Mouse (Mus musculus): Measurements from ENCODE around the gene Uhrf1bp1.

GRCm38 (mm10) chr17:27940352-27940751 lies 84.1 kb downstream of the Uhrf1bp1 start:
- TF ChIP-seq POLR2A (IDR thresholded peaks at IDR 0.05; ENCODE audit: control insufficient read depth in 1 of 2, insufficient read depth in 1 of 2, low read depth in 1 of 2, low read length in 2 of 2, poor library complexity in 1 of 2): no peak
- no peak for TF ChIP-seq CTCF (IDR thresholded peaks at IDR 0.05 in 2 of 3, conservative IDR thresholded peaks at IDR 0.05 in 1 of 3; ENCODE audit: control insufficient read depth in 1 of 3, insufficient read depth in 1 of 3, low read depth in 2 of 3, low read length in 3 of 3, poor library complexity in 1 of 3, severe bottlenecking in 1 of 3)
- no peak for TF ChIP-seq GATA1 (IDR thresholded peaks at IDR 0.05; ENCODE audit: low read depth, low read length)
- no peak for TF ChIP-seq ELF1 (IDR thresholded peaks at IDR 0.05; ENCODE audit: low read depth, low read length)
- TF ChIP-seq POLR2AphosphoS2 (IDR thresholded peaks at IDR 0.05; ENCODE audit: low read length): no peak

Data from MEL (cell line).